Mouse (Mus musculus) CD8-positive naive resting alpha-beta T cell, adult 57 days (primary cell): ENCODE measurements around the gene Nr2e1. TPM values are rescaled to one million over a fixed set of nuclear protein-coding genes. Genes with fewer than 3 reads are reported as not detected.

Experiments used
- total RNA-seq: library from RNA; stranded (reverse); gene quantifications from one replicate; pipeline ENCODE4 v1.2.4, GENCODE M21; 2023

The Nr2e1 gene
- total RNA-seq = not detected

GRCm38 (mm10) chr10:42583157-42583872 is at the start of gene Nr2e1, which contains the start of gene Ostm1:
Gene Nr2e1, minus strand, starts transcription at chr10:42583632.
Gene Ostm1, plus strand, starts transcription at chr10:42583822.

Other genes starting within 250 kb of the Nr2e1 start
- 6.2 TPM for gene Afg1l, start 105.1 kb downstream of the Nr2e1 start, total RNA-seq
- 85.7 TPM for gene Snx3, start 81.6 kb downstream of the Nr2e1 start, total RNA-seq
- 30.6 TPM for gene Ostm1, start 190 bp upstream of the Nr2e1 start, total RNA-seq
- gene Sec63, start 177.9 kb upstream of the Nr2e1 start, total RNA-seq = 52.9 TPM